Mouse (Mus musculus) hindbrain, embryonic 10.5 days (tissue): ENCODE data around the gene Nfx1. TPM values are rescaled to one million over a fixed set of nuclear protein-coding genes. Genes with fewer than 3 reads are reported as not detected.

Source experiments
- DNase-seq: peaks from one replicate; pipeline ENCODE4 v3.0.0-alpha.2; 2017; ENCODE audit warnings: low spot score
- H3K27ac ChIP-seq: fragments of 300-500 bp; sonication (generic); 2 replicates; pipeline ENCODE4 v1.5.1; 2016; ENCODE audit warnings: mild to moderate bottlenecking, moderate library complexity
- H3K27me3 ChIP-seq: fragments of 300-500 bp; sonication (generic); 2 replicates; pipeline ENCODE4 v1.6.1; 2016; ENCODE audit warnings: mild to moderate bottlenecking; ENCODE audit not compliant: poor library complexity, insufficient read depth, severe bottlenecking
- H3K36me3 ChIP-seq: fragments of 300-500 bp; sonication (generic); 2 replicates; pipeline ENCODE4 v1.6.1; 2016; ENCODE audit warnings: mild to moderate bottlenecking, moderate library complexity
- H3K4me1 ChIP-seq: fragments of 300-500 bp; sonication (generic); replicated peaks from 2 replicates; pipeline ENCODE4 v1.6.1; 2016; ENCODE audit warnings: mild to moderate bottlenecking
- H3K4me3 ChIP-seq: fragments of 300-500 bp; sonication (generic); 2 replicates; pipeline ENCODE4 v1.5.1; 2016; ENCODE audit warnings: mild to moderate bottlenecking, moderate library complexity
- H3K9me3 ChIP-seq: fragments of 300-500 bp; sonication (generic); 2 replicates; pipeline ENCODE4 v1.6.1; 2016; ENCODE audit warnings: mild to moderate bottlenecking, moderate library complexity
- WGBS: fragments of 180-500 bp; shearing (Covaris S2); methylation state at CpG from one replicate; pipeline ENCODE4 v1.1.7; 2016; 5-methylcytosine and 5-hydroxymethylcytosine counted together
- polyA plus RNA-seq: library from polyadenylated mRNA; unstranded; fragments of >200 nt; fragmentation: Nextera tagmentation; extraction: Ambion mirVana; gene quantifications from 2 replicates; pipeline ENCODE4 v1.2.1, GENCODE M21; 2016

Nfx1 gene
- polyA plus RNA-seq, 1 experiment from 2014 or later = 86.1 TPM

DNA sequence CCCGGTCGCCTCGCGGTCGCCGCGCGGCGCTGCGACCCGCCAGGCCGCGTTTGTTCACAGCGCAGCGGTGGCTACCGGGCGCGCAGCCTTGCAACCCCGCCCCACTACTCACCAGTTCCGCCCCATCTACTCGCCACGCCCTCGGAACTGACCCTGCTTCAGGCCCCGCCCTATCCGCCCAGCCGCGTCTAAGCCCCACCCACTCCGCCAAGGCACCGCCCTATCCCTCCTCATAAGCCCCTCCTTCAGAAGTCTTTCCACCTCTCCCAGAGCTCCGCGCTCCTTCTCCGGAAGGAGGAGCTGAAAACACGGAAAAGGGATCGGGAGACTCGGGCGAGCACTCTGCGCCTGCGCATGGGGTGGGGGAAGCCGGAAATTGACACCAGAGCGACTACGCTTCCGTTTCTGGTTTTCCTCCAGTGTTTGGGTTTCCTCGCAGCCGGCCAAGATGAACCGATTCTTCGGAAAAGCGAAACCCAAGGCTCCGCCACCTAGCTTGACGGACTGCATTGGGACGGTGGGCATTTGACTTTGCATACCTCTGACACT lies 22.5 kb upstream of the Nfx1 start, which contains the start of the genes Bag1 and Chmp5:
Gene Bag1 (minus strand): TSS at position 135 of the 549 bp plus-strand sequence.
Gene Chmp5 (plus strand): TSS at position 248 of the 549 bp plus-strand sequence.
- Histone ChIP-seq H3K27ac (peak within 1 kb of the TSS; percentile 93), H3K4me3 (peak within 1 kb of the TSS; percentile 81), H3K36me3 (peaks cover 65% of the 10 kb centered on the region), H3K4me1 (peaks cover 21% of the 10 kb centered on the region), H3K9me3 (no peaks in the 10 kb centered on the region), H3K27me3 (no peaks in the 10 kb centered on the region)
- peak; percentile 100 for DNase-seq
- WGBS = under 1% methylated on average over 50 of the region's 50 CpGs

DNA sequence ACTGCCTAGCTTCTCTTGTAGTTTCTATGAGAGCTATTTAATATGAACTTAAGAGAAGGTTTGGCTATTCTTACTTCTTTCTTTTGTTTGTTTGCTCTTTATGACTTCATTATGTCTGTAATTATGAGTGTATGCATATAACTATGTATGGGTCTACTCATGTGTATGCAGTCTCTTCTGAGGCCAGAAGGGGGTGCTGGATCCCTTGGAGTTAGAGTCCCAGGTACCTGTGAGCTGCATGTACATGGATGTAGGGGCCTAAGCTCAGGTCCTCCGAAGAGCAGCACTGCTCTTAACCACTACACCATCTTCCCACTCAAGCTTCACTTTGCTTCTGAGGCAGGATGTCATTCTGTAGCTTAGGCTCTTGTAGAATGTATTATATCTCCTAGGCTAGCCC lies 17.2 kb upstream of the Nfx1 start:
- Histone ChIP-seq H3K27ac (no peak overlapping the region), H3K9me3 (no peaks in the 10 kb centered on the region), H3K4me3 (no peak overlapping the region), H3K4me1 (peaks cover 9% of the 10 kb centered on the region), H3K27me3 (no peaks in the 10 kb centered on the region), H3K36me3 (peaks cover 84% of the 10 kb centered on the region)
- DNase-seq = no peak
- 83% methylated on average over 1 of the region's 1 CpGs for WGBS

DNA sequence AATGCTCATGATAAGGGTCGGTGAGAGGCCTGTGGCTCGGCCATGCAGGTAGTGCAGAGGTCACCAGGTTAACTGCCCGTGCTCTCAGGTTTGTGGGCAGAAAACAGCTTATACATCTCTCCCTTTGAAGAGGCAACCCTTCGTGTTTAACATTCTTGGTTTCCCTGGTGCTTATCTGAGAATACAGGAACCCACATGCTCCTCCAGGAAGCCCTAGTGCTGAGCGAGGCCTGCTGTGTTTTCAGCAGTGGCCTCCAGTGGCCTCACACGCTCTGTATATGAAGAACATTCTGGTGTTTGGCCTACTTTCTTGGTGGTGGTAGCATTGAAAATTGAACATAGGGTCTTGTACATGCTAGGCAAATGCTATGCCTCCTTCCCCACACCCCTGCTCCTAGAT lies 14.8 kb upstream of the Nfx1 start:
- DNase-seq = no peak
- no peaks in the 10 kb centered on the region for H3K4me1 ChIP-seq
- no peak overlapping the region for H3K27ac ChIP-seq
- 93% methylated on average over 6 of the region's 6 CpGs for WGBS
- H3K27me3 ChIP-seq = no peaks in the 10 kb centered on the region
- no peak overlapping the region for H3K4me3 ChIP-seq
- peaks cover 97% of the 10 kb centered on the region for H3K36me3 ChIP-seq
- no peaks in the 10 kb centered on the region for H3K9me3 ChIP-seq

DNA sequence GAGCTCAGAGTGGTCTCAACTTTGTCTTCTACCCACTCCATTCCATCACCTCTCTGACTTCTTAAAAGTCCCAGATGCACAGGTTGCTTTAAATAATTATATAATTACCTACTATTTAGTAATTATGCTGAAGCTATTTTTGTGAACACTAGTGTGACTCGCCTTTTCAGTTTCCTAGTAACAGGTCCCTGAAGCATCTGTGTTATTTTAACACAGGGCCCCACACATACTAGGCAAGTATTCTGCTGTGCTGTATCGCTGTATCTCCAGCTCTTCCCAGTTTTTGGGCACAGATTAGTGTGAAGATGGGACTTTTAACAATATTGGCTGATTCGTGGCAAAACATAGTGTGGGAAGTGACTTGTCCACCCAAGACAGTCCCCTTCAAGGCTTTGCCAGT lies 7.2 kb upstream of the Nfx1 start:
- DNase-seq = no peak
- 89% methylated on average over 3 of the region's 3 CpGs for WGBS
- no peaks in the 10 kb centered on the region for H3K27me3 ChIP-seq
- no peaks in the 10 kb centered on the region for H3K4me1 ChIP-seq
- no peak overlapping the region for H3K4me3 ChIP-seq
- no peaks in the 10 kb centered on the region for H3K9me3 ChIP-seq
- H3K36me3 ChIP-seq = peaks cover 97% of the 10 kb centered on the region
- H3K27ac ChIP-seq = no peak overlapping the region

DNA sequence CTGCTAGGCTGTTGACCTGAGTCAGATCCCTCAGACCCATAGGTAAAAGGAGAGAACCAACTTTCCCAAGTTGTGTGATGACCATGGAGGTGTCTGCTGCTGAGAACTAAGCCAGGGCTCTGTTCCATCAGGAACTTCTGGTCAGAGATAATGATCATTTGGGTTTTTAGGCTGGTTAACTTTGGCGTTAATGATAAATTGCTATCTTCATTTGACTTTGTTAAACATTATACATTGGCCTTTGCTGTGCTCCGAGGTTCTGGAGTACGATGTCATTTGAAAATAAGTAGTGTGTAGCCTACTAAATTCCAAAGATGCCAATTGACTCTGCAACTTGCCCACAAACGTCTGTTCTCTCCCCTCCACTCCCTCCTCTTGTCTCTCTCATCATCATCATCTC lies 1.5 kb upstream of the Nfx1 start:
- DNase-seq = no peak
- H3K4me1 ChIP-seq = peaks cover 19% of the 10 kb centered on the region
- WGBS = 82% methylated on average over 4 of the region's 4 CpGs
- no peak overlapping the region for H3K27ac ChIP-seq
- H3K36me3 ChIP-seq = peaks cover 46% of the 10 kb centered on the region
- H3K9me3 ChIP-seq = no peaks in the 10 kb centered on the region
- no peak overlapping the region for H3K4me3 ChIP-seq
- no peaks in the 10 kb centered on the region for H3K27me3 ChIP-seq

DNA sequence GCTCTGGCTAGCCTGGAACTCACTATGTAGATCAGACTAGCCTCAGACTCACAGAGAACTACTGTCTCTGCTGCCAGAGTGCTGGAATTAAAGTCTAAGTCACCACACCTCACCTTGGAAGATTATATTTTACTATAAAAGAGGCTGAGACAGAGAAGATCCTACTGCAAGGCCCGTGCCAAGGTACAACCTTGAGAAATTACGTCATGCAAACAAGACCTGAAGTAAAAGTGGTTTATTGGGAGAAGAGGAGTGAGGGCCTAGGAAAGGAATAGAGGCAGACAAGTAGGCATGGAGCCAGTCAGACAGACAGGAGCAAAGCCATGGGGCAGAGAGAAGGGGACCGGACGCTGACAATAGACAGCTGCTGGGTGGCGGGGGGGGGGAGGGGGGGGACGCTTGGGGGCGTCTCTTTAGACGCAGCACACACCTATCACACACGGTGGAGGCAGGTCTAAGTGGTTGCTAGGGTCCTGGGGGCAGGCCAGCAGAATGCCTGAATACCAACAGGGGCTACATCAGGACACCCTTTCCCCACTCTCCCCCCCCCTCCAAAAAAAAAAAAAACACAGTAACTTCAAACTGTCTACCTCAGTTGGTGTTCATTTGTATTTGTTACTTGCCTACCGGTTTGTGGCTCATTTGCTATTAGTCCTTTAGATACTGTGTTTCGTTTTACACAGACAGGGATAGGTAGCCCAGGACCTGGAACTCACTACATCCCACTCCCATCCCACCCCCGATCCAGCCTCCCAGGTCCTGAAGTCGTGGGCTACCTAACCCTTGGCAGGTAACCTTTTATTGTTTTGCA lies 720 bp upstream of the Nfx1 start:
- H3K4me3 ChIP-seq = peak overlapping the region; percentile 95
- H3K27me3 ChIP-seq = no peaks in the 10 kb centered on the region
- no peak for DNase-seq
- H3K4me1 ChIP-seq = peaks cover 19% of the 10 kb centered on the region
- H3K27ac ChIP-seq = peak overlapping the region; percentile 91
- 13% methylated on average over 10 of the region's 13 CpGs for WGBS
- H3K9me3 ChIP-seq = no peaks in the 10 kb centered on the region
- peaks cover 41% of the 10 kb centered on the region for H3K36me3 ChIP-seq

DNA sequence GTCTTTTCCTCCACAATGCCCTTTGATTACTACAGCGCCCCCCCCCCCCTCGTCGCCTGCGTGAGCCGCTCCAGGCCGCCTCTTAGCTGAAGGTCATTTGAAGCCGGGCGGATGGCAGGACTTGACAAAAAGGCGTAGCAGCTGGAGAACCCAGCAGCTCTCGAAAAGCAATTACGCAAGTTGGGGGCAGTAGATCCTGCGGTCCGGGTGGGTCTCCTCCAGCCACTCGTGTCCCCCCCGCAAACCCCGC lies 189 bp upstream of the Nfx1 start:
- Histone ChIP-seq H3K36me3 (peaks cover 40% of the 10 kb centered on the region), H3K4me1 (peaks cover 19% of the 10 kb centered on the region)
- WGBS = under 1% methylated on average over 16 of the region's 16 CpGs

DNA sequence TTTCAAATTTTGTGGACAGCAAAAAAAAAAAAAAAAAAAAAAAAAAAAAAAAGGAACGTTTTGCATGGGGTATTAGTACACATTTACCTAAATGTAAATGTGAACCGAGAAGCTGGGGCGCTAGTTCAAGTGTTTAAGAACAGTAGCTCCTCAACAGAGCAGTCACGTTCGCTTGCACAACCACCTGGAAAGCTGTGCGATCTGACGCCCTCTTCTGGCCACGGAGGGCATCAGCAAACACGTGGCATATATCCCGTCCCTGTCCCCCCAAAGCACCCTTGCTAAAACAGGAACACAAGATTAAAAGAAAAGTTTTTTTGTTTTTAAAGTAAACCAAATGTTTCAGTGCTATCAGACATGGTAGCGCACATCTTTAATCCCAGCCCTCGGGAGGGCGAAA lies 1.0 kb downstream of the Nfx1 start:
- Histone ChIP-seq H3K27ac (no peak overlapping the region), H3K4me1 (peaks cover 19% of the 10 kb centered on the region), H3K36me3 (peaks cover 39% of the 10 kb centered on the region), H3K4me3 (peak overlapping the region; percentile 95), H3K9me3 (no peaks in the 10 kb centered on the region), H3K27me3 (no peaks in the 10 kb centered on the region)
- DNase-seq = peak; percentile 48
- WGBS = 26% methylated on average over 13 of the region's 13 CpGs

More for the DNA sequence above, 189 bp upstream of the Nfx1 start:
- no peak for DNase-seq
- no peaks in the 10 kb centered on the region for H3K9me3 ChIP-seq
- peak overlapping the region; percentile 95 for H3K4me3 ChIP-seq
- H3K27me3 ChIP-seq = no peaks in the 10 kb centered on the region
- peak overlapping the region; percentile 91 for H3K27ac ChIP-seq

DNA sequence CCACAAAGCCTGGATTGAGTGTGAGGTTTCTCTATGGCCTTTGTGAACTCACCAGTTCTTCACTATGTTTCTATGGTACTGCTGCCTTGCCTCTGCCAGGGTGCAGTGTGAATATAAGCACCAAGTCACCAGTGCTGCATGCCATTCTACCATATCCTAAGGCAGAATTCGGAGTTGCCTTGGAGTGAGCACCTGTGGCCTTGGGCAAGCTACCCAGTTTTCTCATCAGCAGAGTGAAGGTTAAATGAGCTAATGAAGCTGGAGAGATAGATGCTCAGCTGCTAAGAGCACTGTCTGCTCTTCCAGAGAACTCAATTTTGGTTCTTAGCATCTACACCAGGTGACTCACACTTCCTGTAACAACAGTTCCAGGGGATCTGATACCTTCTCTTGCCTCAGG lies 3.3 kb downstream of the Nfx1 start:
- no peaks in the 10 kb centered on the region for H3K9me3 ChIP-seq
- H3K4me3 ChIP-seq = no peak overlapping the region
- H3K27me3 ChIP-seq = no peaks in the 10 kb centered on the region
- H3K27ac ChIP-seq = no peak overlapping the region
- peaks cover 46% of the 10 kb centered on the region for H3K36me3 ChIP-seq
- no peak for DNase-seq
- WGBS = 96% methylated on average over 1 of the region's 1 CpGs
- peaks cover 19% of the 10 kb centered on the region for H3K4me1 ChIP-seq

DNA sequence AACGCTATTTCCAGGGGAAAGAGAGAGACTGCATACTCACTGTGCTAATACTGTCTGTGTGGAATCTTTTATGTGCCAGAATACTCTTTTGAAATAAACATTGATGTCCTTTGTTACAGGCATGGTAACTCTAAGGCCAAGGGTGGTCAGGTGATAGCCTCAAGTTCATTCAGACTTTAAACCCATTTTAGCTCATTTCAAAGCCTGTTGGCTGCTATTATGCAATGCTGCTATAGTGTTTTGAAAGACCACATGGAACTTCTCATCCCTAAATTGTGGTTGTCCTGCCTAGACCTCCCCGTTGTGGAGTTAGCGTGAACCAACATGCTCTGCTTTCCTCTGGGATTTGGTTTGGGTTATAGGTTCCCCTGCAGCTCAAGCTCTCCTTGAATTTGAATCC lies 5.0 kb downstream of the Nfx1 start:
- H3K4me3 ChIP-seq = no peak overlapping the region
- DNase-seq = no peak
- peaks cover 63% of the 10 kb centered on the region for H3K36me3 ChIP-seq
- H3K4me1 ChIP-seq = peaks cover 10% of the 10 kb centered on the region
- 95% methylated on average over 3 of the region's 3 CpGs for WGBS
- H3K27me3 ChIP-seq = no peaks in the 10 kb centered on the region
- H3K9me3 ChIP-seq = no peaks in the 10 kb centered on the region
- H3K27ac ChIP-seq = no peak overlapping the region

DNA sequence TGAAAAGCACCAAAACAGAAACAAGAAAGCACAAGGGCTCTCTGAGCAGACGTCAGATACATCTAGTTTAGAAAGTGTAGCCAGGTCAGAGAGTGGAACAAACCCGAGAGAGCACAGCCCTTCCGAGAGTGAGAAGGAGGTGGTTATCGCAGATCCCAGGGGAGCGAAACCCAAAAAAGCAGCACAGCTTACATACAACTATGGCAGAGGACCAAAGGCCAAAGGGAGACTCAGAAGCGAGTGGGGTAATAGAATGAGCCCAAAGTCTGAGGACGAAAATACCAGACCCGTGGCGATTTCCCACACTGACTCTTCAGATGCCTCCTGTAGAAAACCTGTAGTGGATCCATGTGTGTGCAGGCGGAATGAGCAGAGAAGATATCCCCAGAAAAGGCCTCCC lies 5.9 kb downstream of the Nfx1 start:
- H3K4me1 ChIP-seq = peaks cover 10% of the 10 kb centered on the region
- 93% methylated on average over 10 of the region's 10 CpGs for WGBS
- H3K9me3 ChIP-seq = no peaks in the 10 kb centered on the region
- no peak overlapping the region for H3K27ac ChIP-seq
- no peak for DNase-seq
- peaks cover 73% of the 10 kb centered on the region for H3K36me3 ChIP-seq
- H3K4me3 ChIP-seq = no peak overlapping the region
- H3K27me3 ChIP-seq = no peaks in the 10 kb centered on the region

DNA sequence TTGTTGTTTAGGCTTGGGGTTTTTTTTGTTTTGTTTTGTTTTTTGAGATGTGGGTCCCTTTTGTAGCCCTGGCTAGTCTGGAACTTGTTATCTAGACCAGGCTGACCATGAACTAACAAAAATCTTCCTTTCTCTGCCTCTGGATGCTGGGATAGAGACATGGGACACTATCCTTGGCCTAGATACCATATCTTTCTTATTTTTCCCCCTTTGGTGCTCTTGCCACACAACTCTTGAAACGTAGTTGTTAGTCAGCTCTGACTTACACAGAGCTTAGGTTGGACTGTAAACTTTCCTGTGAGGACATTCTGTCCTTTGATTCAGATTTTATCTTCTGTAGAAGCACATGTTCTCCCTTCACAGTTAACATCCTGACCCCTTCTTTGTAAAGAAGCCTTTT lies 8.7 kb downstream of the Nfx1 start:
- 96% methylated on average over 1 of the region's 1 CpGs for WGBS
- Histone ChIP-seq H3K36me3 (peaks cover 93% of the 10 kb centered on the region), H3K27me3 (no peaks in the 10 kb centered on the region), H3K27ac (no peak overlapping the region), H3K4me3 (no peak overlapping the region), H3K4me1 (no peaks in the 10 kb centered on the region), H3K9me3 (no peaks in the 10 kb centered on the region)
- DNase-seq = no peak

DNA sequence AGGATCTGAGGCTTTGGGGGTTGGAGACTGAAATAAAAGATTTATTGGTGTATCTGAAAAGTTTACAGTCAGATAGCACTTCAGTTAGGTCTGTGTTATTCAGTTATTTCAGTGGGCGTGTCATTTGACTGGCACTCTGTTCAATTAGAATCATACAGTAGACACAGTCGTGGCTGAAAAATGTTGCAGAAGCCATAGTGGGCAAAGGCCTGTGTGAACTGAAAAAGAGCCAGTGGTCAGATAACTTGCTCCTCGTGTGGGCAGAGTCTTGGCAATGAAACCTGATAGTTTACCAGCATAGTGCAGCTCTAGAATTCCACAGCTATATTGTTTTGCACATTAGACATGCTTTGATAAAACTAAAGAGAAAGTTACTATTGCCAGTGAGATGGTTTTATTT lies 11.8 kb downstream of the Nfx1 start:
- Histone ChIP-seq H3K27me3 (no peaks in the 10 kb centered on the region), H3K4me1 (no peaks in the 10 kb centered on the region), H3K27ac (no peak overlapping the region), H3K36me3 (peaks cover 100% of the 10 kb centered on the region), H3K9me3 (no peaks in the 10 kb centered on the region), H3K4me3 (no peak overlapping the region)
- no peak for DNase-seq
- 80% methylated on average over 3 of the region's 3 CpGs for WGBS
